Mouse (Mus musculus): ENCODE data around the gene Meis3.

Gene Meis3

GRCm38 (mm10) chr7:16160702-16161101 is 14.2 kb upstream of the Meis3 start:
- DNase-seq (ENCODE audit: inconsistent ontology term): no peak

- DNase-seq (ENCODE audit: inconsistent ontology term): no peak
These were observed 13.6 kb upstream of the Meis3 start for GRCm38 (mm10) chr7:16161302-16161701.

DNA sequence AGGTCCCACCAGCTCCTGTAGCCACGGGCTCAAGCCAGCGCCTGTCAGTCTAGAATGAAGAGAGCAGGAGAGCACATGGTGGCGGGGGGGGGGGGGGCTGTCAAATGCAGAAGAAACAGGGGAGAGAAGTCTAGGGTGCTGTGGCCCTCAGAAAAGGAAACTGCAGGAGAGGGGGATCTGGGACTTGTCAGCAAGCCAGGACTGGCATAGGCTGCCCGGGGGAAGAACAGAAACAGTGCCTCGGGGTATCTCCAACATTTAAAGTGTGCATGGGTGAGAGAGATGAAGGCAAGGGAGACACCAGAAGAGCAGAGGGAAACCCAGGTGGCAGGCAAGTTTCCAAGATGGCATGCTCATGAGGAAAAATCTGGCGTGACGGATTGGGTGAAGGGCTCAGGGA is 12.9 kb upstream of the Meis3 start:
- no peak for DNase-seq (ENCODE audit: inconsistent ontology term)

GRCm38 (mm10) chr7:16172141-16172581 is 2.7 kb upstream of the Meis3 start:
- no peak for DNase-seq (ENCODE audit: inconsistent ontology term)

- no peak for DNase-seq (ENCODE audit: inconsistent ontology term)
These were observed 2.2 kb upstream of the Meis3 start for GRCm38 (mm10) chr7:16172586-16173140.

GRCm38 (mm10) chr7:16173146-16173545 is 1.7 kb upstream of the Meis3 start:
- DNase-seq (ENCODE audit: inconsistent ontology term): no peak

GRCm38 (mm10) chr7:16175542-16175931 is 647 bp downstream of the Meis3 start:
- DNase-seq (ENCODE audit: inconsistent ontology term): no peak

- DNase-seq (ENCODE audit: inconsistent ontology term): no peak
These were observed 3.2 kb downstream of the Meis3 start for GRCm38 (mm10) chr7:16178114-16178513.

DNA sequence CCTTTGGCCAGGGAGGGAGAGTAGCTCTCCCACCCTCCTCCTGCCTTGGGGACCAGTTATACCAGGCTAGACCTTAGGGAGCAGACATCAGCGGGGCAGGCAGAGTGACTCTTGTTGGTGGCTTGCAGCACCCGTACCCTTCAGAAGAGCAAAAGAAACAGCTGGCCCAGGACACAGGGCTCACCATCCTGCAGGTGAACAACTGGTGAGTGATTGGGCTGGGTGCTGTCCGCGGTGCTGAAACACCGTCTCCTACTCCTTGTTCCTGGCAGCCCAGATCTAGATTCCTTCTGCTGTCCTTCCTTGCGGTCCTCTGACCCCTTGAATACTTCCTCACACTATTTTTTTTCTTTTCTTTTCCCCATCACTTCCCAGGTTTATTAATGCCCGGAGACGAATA is 8.8 kb downstream of the Meis3 start:
- DNase-seq (ENCODE audit: inconsistent ontology term): peak; percentile 18

DNA sequence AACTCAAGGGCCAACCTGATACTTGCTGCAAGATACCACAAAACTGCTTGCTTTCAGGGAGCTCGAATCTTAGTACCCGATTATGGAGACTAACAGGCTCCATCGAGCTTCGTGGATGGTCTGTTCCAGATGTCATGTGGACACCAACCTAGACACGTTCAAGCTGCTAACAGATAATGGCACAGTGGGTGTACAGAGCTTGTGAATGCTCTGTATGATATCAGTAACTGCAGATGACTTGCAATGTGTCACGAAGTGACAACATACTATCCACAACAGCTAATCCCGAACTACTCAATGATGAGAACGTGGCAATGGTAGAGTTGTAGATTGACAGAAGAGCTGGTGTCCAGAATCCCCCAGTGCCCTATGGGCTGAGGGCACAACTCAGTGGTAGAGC is 12.6 kb downstream of the Meis3 start:
- no peak for DNase-seq (ENCODE audit: inconsistent ontology term)

DNA sequence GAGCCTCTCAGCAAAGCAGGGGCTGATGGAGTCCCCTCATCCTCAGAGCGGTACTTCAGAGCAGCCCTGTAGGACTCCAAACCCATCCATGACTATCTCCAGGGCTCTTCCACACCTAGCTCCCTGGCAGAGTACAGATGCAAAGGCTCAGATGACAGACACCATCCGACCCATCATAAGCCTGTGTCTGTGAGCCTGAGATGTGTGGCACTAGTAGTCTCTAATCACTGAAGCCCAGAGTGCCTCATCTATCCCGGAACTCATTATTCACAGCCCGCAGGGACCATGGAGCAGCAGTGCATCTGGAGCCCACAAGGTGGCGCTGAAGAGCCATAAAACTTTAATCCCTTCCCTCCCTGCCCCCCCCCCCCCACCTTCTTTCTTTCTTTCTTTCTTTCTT is 17.4 kb downstream of the Meis3 start:
- DNase-seq (ENCODE audit: inconsistent ontology term): peak; percentile 47

DNA sequence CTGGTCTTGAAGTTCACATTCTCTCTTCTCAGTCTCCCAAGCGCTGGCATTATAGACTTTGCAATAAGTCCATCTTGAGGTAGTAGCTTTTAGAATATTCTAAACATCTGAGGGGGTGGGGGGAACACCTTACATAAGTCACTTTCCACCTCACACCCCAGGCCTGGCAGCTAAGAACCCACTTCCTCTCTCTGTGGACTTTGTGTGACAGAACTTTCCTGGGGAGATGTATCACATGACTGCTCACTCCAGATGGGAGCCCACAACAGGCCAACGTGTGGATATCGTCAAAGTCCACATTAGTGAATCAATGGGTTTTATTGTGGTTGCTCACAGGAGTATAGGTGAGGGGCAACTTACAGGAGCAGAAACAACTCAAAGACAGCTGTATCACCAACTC is 18.8 kb downstream of the Meis3 start:
- no peak for DNase-seq (ENCODE audit: inconsistent ontology term)

DNA sequence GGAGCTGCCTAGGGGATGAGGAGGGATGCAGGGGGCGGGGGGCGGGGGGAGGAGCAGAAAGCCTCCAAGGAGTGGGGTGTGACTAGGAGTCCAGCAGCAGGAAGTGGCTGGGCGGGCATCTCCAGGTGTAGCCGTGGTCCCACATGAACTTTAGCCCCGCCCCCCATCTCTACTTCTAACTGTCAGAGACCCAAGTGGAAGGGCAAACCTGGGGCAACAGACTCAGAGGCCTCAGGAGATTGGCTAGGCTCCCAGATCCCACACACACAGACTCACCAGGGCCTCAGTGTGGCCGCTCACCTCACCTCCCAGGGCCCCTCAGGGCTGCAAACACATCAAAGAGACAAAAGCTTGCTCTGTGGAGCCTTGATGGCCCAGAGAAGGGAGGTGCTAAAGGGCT is 21.7 kb downstream of the Meis3 start:
- DNase-seq (ENCODE audit: inconsistent ontology term): no peak

DNA sequence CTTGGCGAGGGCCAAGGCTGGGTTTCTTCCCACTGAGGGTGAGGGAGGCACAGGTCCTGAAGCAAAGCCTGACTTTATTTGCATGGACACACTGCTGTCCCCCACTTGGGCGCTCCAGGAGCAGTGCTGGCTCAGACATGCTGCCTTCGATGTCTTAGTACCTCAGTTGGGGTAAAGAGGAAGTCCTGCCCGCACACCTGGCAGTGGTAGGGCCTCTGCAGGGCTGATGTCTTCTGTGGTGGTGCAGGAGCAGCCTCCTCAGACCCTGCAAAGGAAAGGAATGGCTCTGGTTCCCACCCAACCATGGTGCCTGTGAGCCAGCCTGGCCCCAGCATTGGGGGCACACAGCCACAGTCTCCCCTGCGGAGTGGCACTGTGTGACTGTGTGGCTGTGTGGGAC is 22.3 kb downstream of the Meis3 start:
- no peak for DNase-seq (ENCODE audit: inconsistent ontology term)

DNA sequence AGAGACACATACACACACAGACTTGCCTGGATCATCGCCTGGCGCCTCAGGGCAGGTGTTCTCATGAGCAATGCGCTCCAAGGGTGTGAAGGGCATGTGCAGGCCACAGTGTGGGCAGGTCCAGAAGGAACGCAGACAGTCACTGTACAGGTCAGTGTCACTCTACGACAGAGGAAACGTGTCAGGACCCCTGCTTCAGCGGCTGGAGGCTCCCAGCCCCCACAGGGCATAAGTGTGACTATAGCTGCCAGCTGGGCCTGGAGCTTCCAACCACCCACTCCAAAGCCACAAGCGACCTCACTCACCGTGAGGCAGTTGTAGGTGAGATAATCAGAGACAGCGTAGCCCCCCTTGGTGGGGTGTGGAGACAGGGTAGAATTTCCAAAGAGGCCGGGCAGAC is 23.6 kb downstream of the Meis3 start:
- DNase-seq (ENCODE audit: inconsistent ontology term): no peak

DNA sequence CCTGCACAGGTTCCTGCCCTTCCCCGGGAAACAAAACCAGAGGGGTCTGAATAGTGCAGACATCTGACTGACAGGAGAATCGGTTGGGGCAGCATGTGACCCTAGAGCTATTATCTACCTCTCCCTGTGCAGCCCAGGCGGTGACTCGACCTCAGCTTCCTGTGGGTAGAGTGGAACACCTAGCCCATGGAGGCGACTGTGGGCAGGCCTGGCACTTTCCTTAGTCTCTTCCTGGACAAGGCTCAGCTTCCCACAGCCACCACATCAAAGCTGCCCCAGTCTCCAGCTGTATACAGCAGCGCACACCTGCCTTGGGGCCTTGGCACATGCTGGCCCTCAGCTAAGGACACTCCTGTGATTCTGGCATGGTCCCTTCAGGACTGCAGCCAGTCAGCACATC is 26.2 kb downstream of the Meis3 start:
- no peak for DNase-seq (ENCODE audit: inconsistent ontology term)

DNA sequence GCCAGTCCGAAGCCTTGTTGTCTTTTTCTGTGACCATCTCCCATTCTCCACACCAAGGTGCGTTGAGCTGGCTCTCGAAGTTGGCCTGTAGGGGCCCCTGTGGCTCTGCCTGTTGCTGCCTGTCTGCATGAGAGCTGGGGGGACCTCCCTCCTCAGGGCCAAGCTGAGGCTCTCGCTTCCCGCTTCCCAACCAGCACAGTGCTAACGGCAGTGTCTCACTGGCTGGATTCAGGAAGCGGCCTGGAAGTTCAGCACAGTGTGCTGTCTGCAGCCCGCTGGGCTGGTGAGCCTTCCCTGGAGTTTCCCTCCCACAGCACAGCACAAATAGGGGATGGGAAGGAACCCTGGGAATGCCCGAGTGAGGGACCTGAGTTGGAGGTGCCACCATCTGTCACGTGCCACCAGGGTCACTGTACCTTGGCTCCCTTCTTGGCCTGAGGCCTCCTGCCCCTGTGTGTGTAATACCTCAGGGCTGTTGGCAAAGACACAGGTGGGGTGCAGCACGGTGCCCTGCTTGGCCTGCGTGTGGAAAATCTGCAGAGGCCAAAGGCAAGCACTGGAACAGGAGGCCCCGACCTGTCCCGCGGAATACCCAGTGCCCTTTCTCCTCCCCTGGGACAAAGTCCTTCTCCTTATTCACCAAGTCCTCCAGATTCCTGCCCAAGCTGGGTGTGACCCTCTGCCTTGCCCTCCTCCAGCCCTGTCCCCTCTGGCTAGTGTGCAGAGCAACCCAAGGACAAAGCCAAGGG is 28.0 kb downstream of the Meis3 start:
- DNase-seq (ENCODE audit: inconsistent ontology term): no peak

DNA sequence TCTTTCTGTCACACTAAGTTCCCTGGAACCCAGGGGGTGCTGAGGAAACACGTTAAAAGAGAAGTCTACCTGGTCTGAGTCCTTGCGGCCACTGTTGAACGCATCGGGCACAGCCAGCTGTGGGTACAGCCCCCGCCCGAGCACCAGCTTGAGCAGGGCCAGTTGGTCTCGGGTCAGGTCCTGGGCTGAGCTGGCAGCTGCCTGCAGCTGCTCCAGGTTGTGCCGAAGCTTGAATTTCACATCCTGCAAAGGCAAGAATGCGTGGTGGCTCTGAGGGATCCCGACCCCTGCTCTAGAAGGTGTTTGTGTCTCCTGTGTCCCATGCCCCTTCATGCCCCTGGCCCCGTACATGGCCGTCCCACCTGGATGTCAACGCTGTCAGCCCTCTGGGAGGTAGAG is 28.6 kb downstream of the Meis3 start:
- DNase-seq (ENCODE audit: inconsistent ontology term): no peak

- no peak for DNase-seq (ENCODE audit: inconsistent ontology term)
These were observed 29.9 kb downstream of the Meis3 start for GRCm38 (mm10) chr7:16204791-16205190.

- no peak for DNase-seq (ENCODE audit: inconsistent ontology term)
These were observed 32.2 kb downstream of the Meis3 start for GRCm38 (mm10) chr7:16207076-16207475.

- peak; percentile 85 for DNase-seq (ENCODE audit: inconsistent ontology term)
These were observed 32.6 kb downstream of the Meis3 start for GRCm38 (mm10) chr7:16207496-16207895.

- peak; percentile 61 for DNase-seq (ENCODE audit: inconsistent ontology term)
These were observed 34.1 kb downstream of the Meis3 start for GRCm38 (mm10) chr7:16208781-16209665.
